Mouse (Mus musculus) heart, embryonic 10.5 days (tissue): ENCODE data around the gene Plekhg4. TPM values are rescaled to one million over a fixed set of nuclear protein-coding genes. Genes with fewer than 3 reads are reported as not detected.

Experiments
- DNase-seq: peaks from one replicate; pipeline ENCODE4 v3.0.0-alpha.2; 2017; ENCODE audit warnings: low spot score
- H3K27ac ChIP-seq: fragments of 300-500 bp; sonication (generic); 2 replicates; pipeline ENCODE4 v1.5.1; 2016; ENCODE audit warnings: mild to moderate bottlenecking
- H3K27me3 ChIP-seq: fragments of 300-500 bp; sonication (generic); 2 replicates; pipeline ENCODE4 v1.6.1; 2016; ENCODE audit warnings: mild to moderate bottlenecking; ENCODE audit not compliant: poor library complexity, insufficient read depth, severe bottlenecking
- H3K36me3 ChIP-seq: fragments of 300-500 bp; sonication (generic); 2 replicates; pipeline ENCODE4 v1.6.1; 2016; ENCODE audit warnings: mild to moderate bottlenecking, moderate library complexity
- H3K4me1 ChIP-seq: fragments of 300-500 bp; sonication (generic); 2 replicates; pipeline ENCODE4 v1.6.1; 2016; ENCODE audit warnings: mild to moderate bottlenecking
- H3K4me3 ChIP-seq: fragments of 300-500 bp; sonication (generic); 2 replicates; pipeline ENCODE4 v1.5.1; 2016; ENCODE audit warnings: mild to moderate bottlenecking, moderate library complexity
- H3K9me3 ChIP-seq: fragments of 300-500 bp; sonication (generic); 2 replicates; pipeline ENCODE4 v1.6.1; 2016; ENCODE audit warnings: mild to moderate bottlenecking, moderate library complexity
- whole genome bisulfite sequencing: fragments of 180-500 bp; shearing (Covaris S2); methylation state at CpG from one replicate; pipeline ENCODE4 v1.1.7; 2016; 5-methylcytosine and 5-hydroxymethylcytosine counted together
- polyA plus RNA-seq: library from polyadenylated mRNA; unstranded; fragments of >200 nt; fragmentation: Nextera tagmentation; extraction: Ambion mirVana; gene quantifications from 2 replicates; pipeline ENCODE4 v1.2.1, GENCODE M21; 2016

Gene Plekhg4
- polyA plus RNA-seq, 1 experiment from 2014 or later = 0.44 TPM

- Histone ChIP-seq H3K27me3 (no peaks in the 10 kb centered on the region), H3K9me3 (no peaks in the 10 kb centered on the region), H3K36me3 (peaks cover 8% of the 10 kb centered on the region), H3K4me3 (no peak overlapping the region), H3K27ac (no peak overlapping the region), H3K4me1 (peaks cover 74% of the 10 kb centered on the region)
- no peak for DNase-seq
- 66% methylated on average over 4 of the region's 4 CpGs for whole genome bisulfite sequencing
These were observed 30.3 kb upstream of the Plekhg4 start for GRCm38 (mm10) chr8:105342768-105343167.

- Histone ChIP-seq H3K4me1 (peaks cover 70% of the 10 kb centered on the region), H3K9me3 (no peaks in the 10 kb centered on the region), H3K27ac (0 out of 2 replicates have a peak overlapping the region, but pooled peaks have one; percentile 36), H3K27me3 (no peaks in the 10 kb centered on the region), H3K4me3 (no peak overlapping the region), H3K36me3 (no peaks in the 10 kb centered on the region)
- 59% methylated on average over 8 of the region's 8 CpGs for WGBS
- no peak for DNase-seq
These were observed 29.1 kb upstream of the Plekhg4 start for GRCm38 (mm10) chr8:105343791-105344574.

- H3K4me1 ChIP-seq = peaks cover 70% of the 10 kb centered on the region
- H3K36me3 ChIP-seq = no peaks in the 10 kb centered on the region
- peak overlapping the region; percentile 89 for H3K27ac ChIP-seq
- H3K9me3 ChIP-seq = no peaks in the 10 kb centered on the region
- peak overlapping the region; percentile 72 for H3K4me3 ChIP-seq
- no peaks in the 10 kb centered on the region for H3K27me3 ChIP-seq
- DNase-seq = no peak
- 52% methylated on average over 7 of the region's 7 CpGs for WGBS
These were observed 27.8 kb upstream of the Plekhg4 start for GRCm38 (mm10) chr8:105345061-105345975.

GRCm38 (mm10) chr8:105346611-105347427, 26.3 kb upstream of the Plekhg4 start:
- peak overlapping the region; percentile 72 for H3K4me3 ChIP-seq
- H3K9me3 ChIP-seq = no peaks in the 10 kb centered on the region
- no peaks in the 10 kb centered on the region for H3K27me3 ChIP-seq
- peak overlapping the region; percentile 89 for H3K27ac ChIP-seq
- H3K36me3 ChIP-seq = no peaks in the 10 kb centered on the region
- DNase-seq = peak; percentile 87
- WGBS = under 1% methylated on average over 34 of the region's 34 CpGs
- H3K4me1 ChIP-seq = peaks cover 60% of the 10 kb centered on the region

GRCm38 (mm10) chr8:105347428-105348221, 25.4 kb upstream of the Plekhg4 start, which contains the start of gene Fhod1:
Fhod1 (minus strand) TSS chr8:105347953.
- under 1% methylated on average over 53 of the region's 53 CpGs for WGBS
- Histone ChIP-seq H3K4me3 (peak within 1 kb of the TSS; percentile 72), H3K9me3 (no peaks in the 10 kb centered on the region), H3K27me3 (no peaks in the 10 kb centered on the region), H3K36me3 (no peaks in the 10 kb centered on the region), H3K27ac (peak within 1 kb of the TSS; percentile 89), H3K4me1 (peaks cover 60% of the 10 kb centered on the region)
- peak; percentile 97 for DNase-seq

- no peaks in the 10 kb centered on the region for H3K27me3 ChIP-seq
- no peaks in the 10 kb centered on the region for H3K9me3 ChIP-seq
- H3K36me3 ChIP-seq = no peaks in the 10 kb centered on the region
- under 1% methylated on average over 34 of the region's 34 CpGs for WGBS
- DNase-seq = peak; percentile 91
- peaks cover 56% of the 10 kb centered on the region for H3K4me1 ChIP-seq
- H3K27ac ChIP-seq = peak within 1 kb of the TSS; percentile 89
- H3K4me3 ChIP-seq = peak within 1 kb of the TSS; percentile 72
These were observed 24.5 kb upstream of the Plekhg4 start, which contains the start of gene Slc9a5 for GRCm38 (mm10) chr8:105348450-105349095. Slc9a5 (plus strand) TSS chr8:105348843.

- H3K4me3 ChIP-seq = peak overlapping the region; percentile 72
- no peaks in the 10 kb centered on the region for H3K27me3 ChIP-seq
- peaks cover 50% of the 10 kb centered on the region for H3K4me1 ChIP-seq
- no peaks in the 10 kb centered on the region for H3K9me3 ChIP-seq
- WGBS = under 1% methylated on average over 47 of the region's 48 CpGs
- no peak for DNase-seq
- H3K27ac ChIP-seq = peak overlapping the region; percentile 89
- H3K36me3 ChIP-seq = no peaks in the 10 kb centered on the region
These were observed 23.8 kb upstream of the Plekhg4 start for GRCm38 (mm10) chr8:105349096-105349771.

GRCm38 (mm10) chr8:105350186-105350585, 22.9 kb upstream of the Plekhg4 start:
- Histone ChIP-seq H3K9me3 (no peaks in the 10 kb centered on the region), H3K36me3 (no peaks in the 10 kb centered on the region), H3K27ac (no peak overlapping the region), H3K27me3 (no peaks in the 10 kb centered on the region), H3K4me1 (peaks cover 46% of the 10 kb centered on the region), H3K4me3 (peak overlapping the region; percentile 72)
- DNase-seq = no peak
- WGBS = 35% methylated on average over 7 of the region's 7 CpGs

- DNase-seq = no peak
- Histone ChIP-seq H3K4me1 (peaks cover 33% of the 10 kb centered on the region), H3K27me3 (no peaks in the 10 kb centered on the region), H3K36me3 (peaks cover 15% of the 10 kb centered on the region; the same call in 1 of the 2 replicates), H3K9me3 (no peaks in the 10 kb centered on the region), H3K4me3 (no peak overlapping the region), H3K27ac (no peak overlapping the region)
- 79% methylated on average over 8 of the region's 8 CpGs for WGBS
These were observed 19.4 kb upstream of the Plekhg4 start for GRCm38 (mm10) chr8:105353583-105354135.

- Histone ChIP-seq H3K4me3 (no peak overlapping the region), H3K9me3 (no peaks in the 10 kb centered on the region), H3K27me3 (no peaks in the 10 kb centered on the region), H3K27ac (no peak overlapping the region), H3K4me1 (peaks cover 35% of the 10 kb centered on the region), H3K36me3 (peaks cover 15% of the 10 kb centered on the region; the same call in 1 of the 2 replicates)
- 88% methylated on average over 4 of the region's 4 CpGs for WGBS
- no peak for DNase-seq
These were observed 18.5 kb upstream of the Plekhg4 start for GRCm38 (mm10) chr8:105354549-105354948.
